Mouse (Mus musculus): ENCODE results near the gene Tex38.

- no peak for TF ChIP-seq CTCF (IDR thresholded peaks at IDR 0.05; ENCODE audit: control insufficient read depth, insufficient read depth, insufficient read length)
- no peak for TF ChIP-seq USF1 (IDR thresholded peaks at IDR 0.05; ENCODE audit: low read depth)
- TF ChIP-seq CEBPB (IDR thresholded peaks at IDR 0.05; ENCODE audit: low read depth), result no peak
- no peak for TF ChIP-seq MAX (IDR thresholded peaks at IDR 0.05)
- TF ChIP-seq MYOD1 (IDR thresholded peaks at IDR 0.05; ENCODE audit: control insufficient read depth, insufficient read length, low read depth), result no peak
Observed at GRCm38 (mm10) chr4:115821928-115822327, 41.1 kb upstream of the Tex38 start.

Data from C2C12 (cell line).